Mouse (Mus musculus) lung, embryonic 16.5 days (tissue): ENCODE measurements around the gene Cc2d2b. TPM values are rescaled to one million over a fixed set of nuclear protein-coding genes. Genes with fewer than 3 reads are reported as not detected.

ENCODE experiments used
- polyA plus RNA-seq: library from polyadenylated mRNA; unstranded; fragments of >200 nt; fragmentation: Nextera tagmentation; extraction: Ambion mirVana; gene quantifications from 2 replicates; pipeline ENCODE4 v1.2.1, GENCODE M21; 2015

Gene Cc2d2b
- polyA plus RNA-seq, 1 experiment from 2014 or later: 0.28 TPM

Other genes starting within 250 kb of the Cc2d2b start
- gene Sorbs1, start 235.0 kb upstream of the Cc2d2b start, polyA plus RNA-seq: 45.9 and 51.5 TPM in 2 replicates
- gene Aldh18a1, start 160.3 kb upstream of the Cc2d2b start, polyA plus RNA-seq: 40.7 and 50.6 TPM in 2 replicates
- 11.8 and 12.7 TPM in 2 replicates for gene Tctn3, start 136.5 kb upstream of the Cc2d2b start, polyA plus RNA-seq
- gene Entpd1, start 136.4 kb upstream of the Cc2d2b start, polyA plus RNA-seq: 16.8 and 18.6 TPM in 2 replicates
- 11.7 and 12.5 TPM in 2 replicates for gene Ccnj, start 82.5 kb downstream of the Cc2d2b start, polyA plus RNA-seq
- 10.3 and 12.9 TPM in 2 replicates for gene Zfp518a, start 146.0 kb downstream of the Cc2d2b start, polyA plus RNA-seq
- gene Blnk, start 245.8 kb downstream of the Cc2d2b start, polyA plus RNA-seq: 0.64 and 0.69 TPM in 2 replicates